Mouse (Mus musculus) B cell, adult 2 months (primary cell): ENCODE measurements around the gene Lgr5.
A peak's percentile ranks its signal among the peaks of the same experiment; 100 is the strongest.

Experiments
- DNase-seq, 2 experiments: peaks; one replicate each; pipeline ENCODE4 v3.0.0; 2022

The Lgr5 gene

GRCm38 (mm10) chr10:115505155-115505554 lies 82.4 kb downstream of the Lgr5 start:
- DNase-seq, result no peak

DNA sequence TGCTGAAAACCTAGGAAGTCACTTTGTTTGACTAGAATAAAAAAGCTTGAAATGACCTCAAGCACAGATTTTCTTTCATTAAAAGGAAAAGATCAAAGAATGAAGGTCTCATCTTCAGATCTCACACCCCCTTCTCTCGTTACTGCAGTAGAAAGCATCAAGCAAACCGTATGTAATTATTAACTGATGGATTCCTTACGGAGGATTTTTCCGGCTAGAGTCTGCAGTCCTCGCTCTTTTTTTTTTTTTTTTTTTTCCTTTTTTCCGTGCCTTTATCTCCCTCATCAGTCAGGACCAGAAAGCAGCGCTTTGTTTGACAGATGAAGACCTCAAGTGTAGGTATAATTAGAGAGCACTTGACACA lies 93.8 kb downstream of the Lgr5 start:
- no peak for DNase-seq

DNA sequence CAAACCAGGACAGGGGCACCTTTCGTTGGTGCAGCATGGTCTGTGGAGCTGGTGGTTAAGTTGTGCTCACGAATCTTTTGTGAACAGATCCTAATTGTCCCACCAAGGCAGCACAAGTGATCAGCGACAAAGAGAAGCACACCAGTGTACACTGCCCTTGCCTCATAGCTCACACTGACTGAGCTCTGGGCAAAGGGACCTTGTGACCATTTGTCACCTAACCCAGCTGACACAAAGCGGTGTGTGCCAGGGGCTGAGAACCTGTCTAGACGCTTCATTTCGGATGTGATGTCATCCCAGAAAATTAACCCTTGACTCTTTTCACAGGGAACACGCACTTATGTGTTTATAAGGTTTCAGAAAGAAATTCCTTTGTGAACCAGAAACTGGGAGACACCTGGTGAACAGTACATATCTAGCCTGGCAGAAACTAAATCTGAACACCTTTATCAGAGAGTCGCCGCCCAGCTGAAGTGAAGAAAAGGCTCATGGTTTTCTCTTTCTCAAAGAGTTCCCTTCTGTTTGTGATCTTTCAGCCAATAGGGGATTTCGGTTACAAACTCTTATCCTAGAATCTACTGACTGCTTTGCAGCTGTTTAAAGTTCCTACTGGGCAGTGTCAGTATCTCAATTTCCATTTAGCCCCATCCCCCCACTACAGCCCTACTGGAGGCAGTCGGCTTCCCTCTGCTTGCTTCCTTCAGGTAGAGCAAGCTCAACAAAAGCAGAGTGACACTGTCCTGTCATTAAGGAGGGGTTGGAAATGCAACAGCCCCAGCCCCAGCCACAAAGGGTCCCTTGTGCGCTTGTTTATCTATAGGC lies 94.4 kb downstream of the Lgr5 start:
- DNase-seq, result no peak

- DNase-seq, result no peak
These were observed 95.6 kb downstream of the Lgr5 start for GRCm38 (mm10) chr10:115491803-115492510.

GRCm38 (mm10) chr10:115485602-115486001 lies 102.0 kb downstream of the Lgr5 start:
- DNase-seq, result no peak

GRCm38 (mm10) chr10:115484660-115485059 lies 102.9 kb downstream of the Lgr5 start:
- DNase-seq, result no peak

- DNase-seq, result peak; percentile 9 to 17
These were observed 109.0 kb downstream of the Lgr5 start for GRCm38 (mm10) chr10:115478441-115479141.

DNA sequence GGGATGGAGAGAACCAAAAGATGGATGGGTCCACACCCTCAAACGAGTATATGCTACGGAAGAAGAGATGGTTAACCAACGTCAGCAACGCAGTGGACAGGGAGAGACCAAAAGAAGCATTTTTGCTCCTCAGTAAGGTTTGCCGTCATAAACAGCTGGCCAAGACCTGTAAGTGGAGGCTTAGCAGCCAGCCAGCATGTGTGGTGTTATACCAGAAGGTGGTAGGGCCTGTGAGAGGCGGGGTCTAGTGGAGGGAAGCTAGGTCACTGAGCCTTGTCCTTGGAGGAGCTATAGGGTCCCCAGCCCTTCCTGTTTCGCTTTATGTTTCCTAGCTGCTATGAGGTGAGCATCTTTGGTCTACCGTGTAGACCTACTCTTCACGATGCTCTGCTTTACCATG lies 111.1 kb downstream of the Lgr5 start:
- DNase-seq, result peak; percentile 39 to 42

DNA sequence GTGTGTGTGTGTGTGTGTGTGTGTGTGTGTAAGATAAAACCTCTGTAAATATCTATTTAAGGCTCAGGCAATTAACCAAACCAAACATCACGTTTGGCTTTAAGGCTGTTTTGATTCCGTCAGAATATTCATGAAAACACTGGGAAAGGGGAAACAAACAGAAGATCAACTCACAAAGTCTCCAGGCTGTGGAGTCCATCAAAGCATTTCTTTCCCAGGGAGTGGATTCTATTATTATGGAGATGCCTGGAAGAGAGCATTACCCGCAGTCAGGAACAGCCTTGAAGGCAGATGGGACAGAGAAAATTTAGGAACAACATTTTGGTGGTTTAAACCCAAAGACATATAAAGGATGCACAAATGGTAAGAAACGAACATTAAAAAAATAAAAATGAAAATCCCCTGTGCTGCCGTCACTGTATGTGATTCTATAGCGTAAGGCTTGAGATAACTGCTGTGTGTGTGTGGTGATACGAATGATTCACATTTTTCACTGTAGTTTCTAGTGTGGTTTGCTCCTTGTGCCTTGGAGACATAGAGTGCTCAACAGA lies 112.5 kb downstream of the Lgr5 start:
- DNase-seq, result no peak

- peak; percentile 29 to 38 for DNase-seq
These were observed 114.2 kb downstream of the Lgr5 start for GRCm38 (mm10) chr10:115473213-115473961.

- DNase-seq, result peak; percentile 10
These were observed 116.8 kb downstream of the Lgr5 start for GRCm38 (mm10) chr10:115470621-115471334.

DNA sequence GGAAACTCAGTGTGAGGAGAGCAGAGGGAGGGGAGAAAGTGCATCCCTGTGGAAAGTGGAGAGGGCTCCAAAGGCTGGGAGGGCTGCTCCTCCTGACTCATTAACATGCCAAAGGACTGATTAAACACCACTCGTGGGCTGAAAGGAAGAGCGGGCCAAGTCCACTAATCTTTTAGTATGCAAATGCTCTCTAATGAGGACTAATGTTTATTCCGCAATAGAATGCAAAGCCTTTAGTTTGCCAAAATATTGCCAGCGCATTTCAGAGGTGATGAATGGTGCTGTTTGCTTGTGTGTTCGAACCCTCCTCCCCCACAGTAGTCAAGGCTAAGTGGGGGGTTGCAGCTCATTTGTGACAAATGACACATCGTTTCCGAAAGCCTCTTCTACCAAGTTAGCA lies 118.5 kb downstream of the Lgr5 start:
- DNase-seq, result no peak

- no peak for DNase-seq
These were observed 118.9 kb downstream of the Lgr5 start for GRCm38 (mm10) chr10:115468632-115469031.

DNA sequence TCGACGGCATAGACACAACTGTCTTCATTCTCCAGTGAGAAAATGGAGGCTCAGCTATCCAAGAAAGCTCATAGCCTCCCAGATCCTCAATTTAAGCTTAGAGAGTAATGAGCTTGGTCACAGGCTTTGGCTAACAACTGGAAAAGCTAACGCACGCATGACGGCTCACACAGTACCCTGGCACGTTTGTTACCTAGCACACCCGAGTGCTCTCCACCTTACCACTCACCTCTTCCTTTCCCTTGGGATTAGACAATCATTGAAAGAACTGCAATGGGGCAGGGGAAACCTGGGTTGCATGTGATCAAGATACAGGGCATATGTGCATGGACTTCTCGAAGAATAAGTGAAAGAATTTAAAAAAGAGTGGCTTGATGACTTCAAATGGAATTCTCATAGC lies 119.6 kb downstream of the Lgr5 start:
- no peak for DNase-seq

GRCm38 (mm10) chr10:115465778-115466177 lies 121.8 kb downstream of the Lgr5 start:
- no peak for DNase-seq

GRCm38 (mm10) chr10:115465072-115465471 lies 122.5 kb downstream of the Lgr5 start:
- DNase-seq, result no peak

- no peak for DNase-seq
These were observed 124.9 kb downstream of the Lgr5 start for GRCm38 (mm10) chr10:115462646-115463045.

DNA sequence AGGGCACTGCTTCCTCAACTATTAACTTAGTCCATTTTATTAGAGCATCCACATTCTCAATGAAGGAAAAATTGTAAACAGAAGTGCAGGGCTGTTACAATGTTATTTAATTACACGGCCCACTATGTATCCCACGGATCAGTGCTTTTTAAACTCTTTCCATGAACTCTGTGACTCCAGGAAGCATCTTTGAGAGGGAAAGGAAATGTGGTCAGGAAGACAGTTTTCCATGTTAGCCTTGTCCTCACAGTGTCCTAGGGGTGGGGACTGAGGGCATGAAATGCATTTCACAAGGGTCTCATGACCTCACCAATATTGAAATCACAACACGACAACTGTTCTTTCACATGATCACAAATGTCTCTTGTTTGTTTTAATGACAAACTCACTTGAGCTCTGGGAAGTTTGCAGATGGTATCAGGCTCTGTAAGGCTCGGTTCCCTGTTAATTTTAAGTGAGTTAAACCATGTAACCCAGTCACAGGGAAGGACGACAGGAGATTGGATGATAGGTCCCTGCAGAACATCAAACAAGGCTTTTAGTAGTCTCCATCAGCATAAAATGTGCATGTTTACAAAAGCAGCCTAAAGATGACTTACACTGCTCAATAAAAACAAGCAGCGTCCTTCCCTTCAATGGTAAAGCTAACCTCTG lies 130.1 kb downstream of the Lgr5 start:
- no peak for DNase-seq

- no peak for DNase-seq
These were observed 139.0 kb downstream of the Lgr5 start for GRCm38 (mm10) chr10:115448614-115449013.

DNA sequence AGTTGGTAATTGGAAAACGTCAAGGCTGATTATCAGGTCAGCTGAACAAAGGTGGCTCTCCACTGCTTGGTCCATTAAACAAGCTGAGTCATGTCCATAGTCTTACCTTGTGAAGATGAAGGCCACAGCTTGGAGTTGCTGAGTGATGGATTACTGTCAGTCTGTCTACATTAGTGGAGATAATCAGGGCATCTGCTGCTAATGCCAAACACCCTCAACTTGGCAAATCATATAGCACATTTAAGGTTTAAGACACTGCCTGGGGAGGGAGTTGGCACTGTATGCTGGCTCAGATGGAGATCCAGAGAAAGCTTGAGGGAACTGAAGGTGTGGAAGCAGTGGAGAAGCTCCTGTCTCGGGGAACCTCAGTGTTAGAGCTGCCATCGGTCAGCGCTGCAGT lies 150.3 kb downstream of the Lgr5 start:
- DNase-seq, result no peak

DNA sequence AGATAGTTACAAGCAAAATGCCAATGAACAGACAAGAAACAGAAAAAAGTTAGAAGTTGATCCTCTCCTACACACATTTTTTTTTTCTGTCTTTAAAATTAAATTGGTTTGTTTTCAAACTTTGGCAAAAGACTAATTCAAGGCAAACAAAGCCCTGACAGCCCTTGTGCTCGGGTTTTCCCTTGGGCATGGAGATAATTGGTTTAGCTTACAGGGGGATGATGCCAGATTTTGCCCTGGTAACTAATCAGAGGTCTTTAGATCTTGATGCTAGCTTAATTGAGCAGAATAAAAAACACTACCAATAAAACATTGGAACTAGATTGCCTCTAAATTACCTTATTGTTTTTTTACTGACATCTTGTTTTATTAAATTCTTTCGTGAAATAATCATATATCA lies 162.2 kb downstream of the Lgr5 start:
- DNase-seq, result no peak
